Mouse (Mus musculus) left cerebral cortex, postnatal 10 days (tissue): ENCODE measurements at regions not wholly inside any gene's neighbourhood (a gene's known extent, or its start where the extent isn't known, plus 50 kb on each side); places are given as distances from the start of the nearest gene placed in this dataset.
A peak's percentile ranks its signal among the peaks of the same experiment; 100 is the strongest.

Experiments used
- DNase-seq, 2 experiments: peaks; one replicate each; pipeline ENCODE4 v3.0.0; 2021 to 2022; ENCODE audit warnings: low spot score in 2 of 2, mixed read lengths in 1 of 2; ENCODE audit errors: extremely low spot score in 1 of 2
- intact Hi-C: fragments of 180-260 bp; cut with DNase I; formaldehyde crosslinking; loops from one replicate; pipeline ENCODE4 v1.15.1; 2025
- microRNA-seq: library from miRNA; unstranded; fragments of <30 nt; microRNA quantifications from one replicate; pipeline ENCODE4 v1.2.0, GENCODE M21; 2022

GRCm38 (mm10) chr3:17870895-17871482, 77.2 kb upstream of the Cypt12 start:
- intact Hi-C loops, result loop anchor here (2.0 kb wide), 1 partner anchor 36 kb away; no protein-coding TSS in a partner anchor
- peak; percentile 15 to 16 for DNase-seq

DNA sequence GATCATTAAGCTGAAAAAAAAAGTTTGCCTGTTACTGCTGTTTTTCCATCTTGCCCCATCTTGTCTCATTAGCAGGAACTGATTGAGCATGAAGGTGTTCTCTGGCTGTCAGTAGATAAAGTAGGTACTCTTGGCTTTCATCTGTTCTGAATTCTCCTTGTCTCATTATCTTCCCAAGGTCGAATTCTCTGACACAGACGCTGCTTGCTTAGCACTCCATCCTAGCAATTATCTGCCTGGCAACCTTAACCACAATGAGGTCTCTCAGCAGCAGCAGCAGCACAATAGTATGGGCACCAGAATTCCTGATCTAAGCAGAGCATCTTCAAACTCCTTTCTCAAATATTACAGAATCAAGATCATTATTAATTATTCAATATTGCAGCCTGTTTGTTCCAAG, 52.3 kb upstream of the Cypt12 start:
- intact Hi-C loops, result no loop called here
- DNase-seq, result no peak

DNA sequence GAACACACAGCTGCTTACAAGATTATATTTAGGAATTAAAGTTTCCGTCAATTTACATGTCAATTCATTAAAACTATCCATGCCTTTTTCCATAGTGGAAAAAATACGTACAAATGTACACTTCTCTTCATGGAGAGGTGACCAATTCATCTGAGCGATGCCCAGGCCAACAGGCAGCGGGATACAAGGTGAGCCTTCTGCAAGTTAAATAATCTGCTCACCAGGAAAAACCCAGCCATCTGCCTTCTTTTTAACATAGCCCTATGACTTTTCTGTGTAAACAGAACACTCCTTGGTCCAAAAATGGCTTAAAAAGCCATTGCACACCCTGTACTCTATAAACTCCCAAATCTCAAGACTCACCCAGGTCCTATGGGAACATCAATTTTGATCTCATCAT, 51.5 kb upstream of the Cypt12 start:
- intact Hi-C loops, result no loop called here
- no peak for DNase-seq

Small RNAs in the stretch of these regions (microRNA-seq; reads per million reads assigned to microRNA genes)
- gene Mir124a-2, result 2.0 reads per million
